Mouse (Mus musculus) embryo, embryonic 11 days (tissue): ENCODE data around the gene Bag1.
"Not testable (repeated sequence)": the region's sequence is repeated elsewhere in the genome, so short reads cannot be mapped to it uniquely, and the experiment has no call there.

Experiments used
- DNase-seq: peaks from one replicate; pipeline ENCODE4 v3.0.0-alpha.2; 2015

Bag1 gene

GRCm38 (mm10) chr4:40934369-40934768, 13.7 kb downstream of the Bag1 start:
- DNase-seq, result not testable (repeated sequence)

- no peak for DNase-seq
These were observed 14.4 kb downstream of the Bag1 start for GRCm38 (mm10) chr4:40933694-40934093.

GRCm38 (mm10) chr4:40929046-40929445, 19.0 kb downstream of the Bag1 start:
- DNase-seq, result no peak

GRCm38 (mm10) chr4:40925568-40925967, 22.5 kb downstream of the Bag1 start:
- DNase-seq, result no peak

GRCm38 (mm10) chr4:40923087-40923651, 24.9 kb downstream of the Bag1 start:
- DNase-seq, result no peak

GRCm38 (mm10) chr4:40921288-40921687, 26.8 kb downstream of the Bag1 start:
- no peak for DNase-seq

- no peak for DNase-seq
These were observed 27.5 kb downstream of the Bag1 start for GRCm38 (mm10) chr4:40920576-40920975.

- no peak for DNase-seq
These were observed 28.3 kb downstream of the Bag1 start, which contains the start of gene Spink4 for GRCm38 (mm10) chr4:40919785-40920184. Gene Spink4 (plus strand): TSS chr4:40920052.

GRCm38 (mm10) chr4:40916592-40917155, 31.4 kb downstream of the Bag1 start:
- no peak for DNase-seq

- no peak for DNase-seq
These were observed 32.1 kb downstream of the Bag1 start for GRCm38 (mm10) chr4:40915947-40916346.

- no peak for DNase-seq
These were observed 33.7 kb downstream of the Bag1 start for GRCm38 (mm10) chr4:40914287-40914867.

GRCm38 (mm10) chr4:40908261-40908969, 39.7 kb downstream of the Bag1 start:
- DNase-seq, result no peak

- DNase-seq, result peak; percentile 35
These were observed 41.8 kb downstream of the Bag1 start for GRCm38 (mm10) chr4:40906298-40906697.

- no peak for DNase-seq
These were observed 47.5 kb downstream of the Bag1 start for GRCm38 (mm10) chr4:40900612-40901011.

- no peak for DNase-seq
These were observed 48.0 kb downstream of the Bag1 start for GRCm38 (mm10) chr4:40900071-40900470.

GRCm38 (mm10) chr4:40899264-40899663, 48.8 kb downstream of the Bag1 start:
- DNase-seq, result no peak

- no peak for DNase-seq
These were observed 49.5 kb downstream of the Bag1 start for GRCm38 (mm10) chr4:40898476-40899044.

- no peak for DNase-seq
These were observed 52.4 kb downstream of the Bag1 start for GRCm38 (mm10) chr4:40895646-40896045.

GRCm38 (mm10) chr4:40895118-40895517, 53.0 kb downstream of the Bag1 start:
- no peak for DNase-seq

GRCm38 (mm10) chr4:40891206-40891605, 56.9 kb downstream of the Bag1 start:
- DNase-seq, result no peak

GRCm38 (mm10) chr4:40889983-40890382, 58.1 kb downstream of the Bag1 start:
- DNase-seq, result no peak

- no peak for DNase-seq
These were observed 58.8 kb downstream of the Bag1 start for GRCm38 (mm10) chr4:40889252-40889651.

- DNase-seq, result no peak
These were observed 59.3 kb downstream of the Bag1 start for GRCm38 (mm10) chr4:40888839-40889238.
